Mouse (Mus musculus): ENCODE results near the gene Zfp358. TPM values are rescaled to one million over a fixed set of nuclear protein-coding genes. Genes with fewer than 3 reads are reported as not detected.

Gene Zfp358
- polyA plus RNA-seq, 1 experiment from 2014 or later: 39.0 TPM

DNA sequence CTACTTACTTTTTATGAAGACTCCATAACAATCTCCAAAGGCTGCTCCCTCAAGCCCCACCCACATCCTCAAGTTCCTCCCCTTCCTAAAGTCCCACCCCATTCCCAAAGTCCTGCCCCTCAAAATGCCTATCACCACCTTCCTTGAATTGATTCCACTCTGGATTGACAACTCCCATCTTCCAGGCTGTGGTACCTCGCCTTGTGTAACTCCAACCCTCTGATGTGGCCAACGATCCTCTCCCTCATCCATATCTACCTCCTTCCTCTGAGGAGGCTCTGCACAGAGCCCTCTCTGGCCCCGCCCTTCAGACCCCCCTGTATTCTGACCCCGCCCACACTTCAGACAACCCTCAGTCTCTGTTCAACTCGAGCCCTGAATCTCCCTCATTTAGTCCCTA is 7.7 kb upstream of the Zfp358 start:
- H3K4me3 ChIP-seq (ENCODE audit: low read depth, low read length): no peak overlapping the region
- 27% methylated on average over 5 of the region's 5 CpGs for WGBS
- no peak overlapping the region for H3K9ac ChIP-seq (ENCODE audit: low read length)
- no peaks in the 10 kb centered on the region for H3K36me3 ChIP-seq (ENCODE audit: control insufficient read depth, insufficient read depth, low read length)
- no peak for ATAC-seq (ENCODE audit: insufficient number of reproducible peaks, low FRiP score, low TSS enrichment, low read depth)
- H3K27ac ChIP-seq (replicated peaks; ENCODE audit: low read depth, low read length): no peak overlapping the region
- H3K4me2 ChIP-seq (ENCODE audit: low read depth, severe bottlenecking): no peak overlapping the region
- no peaks in the 10 kb centered on the region for H3K4me1 ChIP-seq (ENCODE audit: control insufficient read depth, insufficient read depth, low read length)
- H3K9me3 ChIP-seq (ENCODE audit: control insufficient read depth, low read length): no peaks in the 10 kb centered on the region
- H3K27me3 ChIP-seq (ENCODE audit: control insufficient read depth, insufficient read depth, low read length): no peaks in the 10 kb centered on the region
- no peak for DNase-seq (ENCODE audit: low spot score)

GRCm38 (mm10) chr8:3493845-3494208 is 889 bp downstream of the Zfp358 start:
- Histone ChIP-seq H3K9ac (ENCODE audit: low read length) (peak overlapping the region; percentile 83), H3K4me2 (ENCODE audit: low read depth, severe bottlenecking) (peak overlapping the region; percentile 65), H3K4me1 (ENCODE audit: control insufficient read depth, insufficient read depth, low read length) (no peaks in the 10 kb centered on the region), H3K36me3 (ENCODE audit: control insufficient read depth, insufficient read depth, low read length) (peaks cover 22% of the 10 kb centered on the region), H3K27me3 (ENCODE audit: control insufficient read depth, insufficient read depth, low read length) (no peaks in the 10 kb centered on the region), H3K4me3 (ENCODE audit: low read depth, low read length) (peak overlapping the region; percentile 86), H3K9me3 (ENCODE audit: control insufficient read depth, low read length) (peaks cover 8% of the 10 kb centered on the region), H3K27ac (replicated peaks; ENCODE audit: low read depth, low read length) (no peak overlapping the region)
- DNase-seq (ENCODE audit: low spot score) (no peak), ATAC-seq (ENCODE audit: insufficient number of reproducible peaks, low FRiP score, low TSS enrichment, low read depth) (no peak)
- 51% methylated on average over 6 of the region's 6 CpGs for WGBS

DNA sequence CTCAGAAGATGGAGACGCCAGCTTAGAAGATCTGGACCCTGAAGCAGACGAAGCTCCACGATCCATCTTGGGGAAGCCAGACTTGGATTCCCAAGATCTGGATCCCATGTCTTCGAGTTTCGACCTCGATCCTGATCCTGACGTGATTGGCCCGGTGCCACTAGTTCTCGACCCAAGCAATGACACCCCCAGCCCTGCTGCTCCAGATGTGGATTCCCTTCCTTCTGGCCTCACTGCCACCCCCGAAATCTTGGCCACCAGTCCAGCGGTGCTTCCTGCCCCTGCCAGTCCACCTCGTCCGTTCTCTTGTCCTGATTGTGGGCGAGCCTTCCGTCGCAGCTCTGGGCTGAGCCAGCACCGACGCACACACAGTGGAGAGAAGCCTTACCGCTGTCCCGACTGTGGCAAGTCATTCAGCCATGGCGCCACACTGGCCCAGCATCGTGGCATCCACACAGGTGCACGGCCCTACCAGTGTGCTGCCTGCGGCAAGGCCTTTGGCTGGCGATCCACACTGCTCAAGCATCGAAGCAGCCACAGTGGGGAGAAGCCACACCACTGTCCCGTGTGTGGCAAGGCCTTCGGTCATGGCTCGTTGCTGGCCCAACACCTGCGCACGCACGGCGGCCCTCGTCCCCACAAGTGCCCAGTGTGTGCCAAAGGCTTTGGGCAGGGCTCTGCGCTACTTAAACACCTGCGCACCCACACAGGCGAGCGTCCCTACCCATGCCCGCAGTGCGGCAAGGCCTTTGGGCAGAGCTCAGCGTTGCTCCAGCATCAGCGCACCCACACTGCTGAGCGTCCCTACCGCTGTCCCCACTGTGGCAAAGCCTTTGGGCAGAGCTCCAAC is 2.9 kb downstream of the Zfp358 start:
- Histone ChIP-seq H3K9me3 (ENCODE audit: control insufficient read depth, low read length) (peaks cover 8% of the 10 kb centered on the region), H3K27ac (replicated peaks; ENCODE audit: low read depth, low read length) (no peak overlapping the region), H3K4me1 (ENCODE audit: control insufficient read depth, insufficient read depth, low read length) (peaks cover under 1% of the 10 kb centered on the region; the same call in 1 of the 2 replicates), H3K27me3 (ENCODE audit: control insufficient read depth, insufficient read depth, low read length) (no peaks in the 10 kb centered on the region), H3K9ac (ENCODE audit: low read length) (no peak overlapping the region), H3K4me3 (ENCODE audit: low read depth, low read length) (no peak overlapping the region), H3K36me3 (ENCODE audit: control insufficient read depth, insufficient read depth, low read length) (peaks cover 22% of the 10 kb centered on the region), H3K4me2 (ENCODE audit: low read depth, severe bottlenecking) (no peak overlapping the region)
- ATAC-seq (ENCODE audit: insufficient number of reproducible peaks, low FRiP score, low TSS enrichment, low read depth): no peak
- DNase-seq (ENCODE audit: low spot score): no peak
- WGBS: 96% methylated on average over 44 of the region's 44 CpGs

GRCm38 (mm10) chr8:3496428-3496748 is 3.5 kb downstream of the Zfp358 start:
- Histone ChIP-seq H3K4me1 (ENCODE audit: control insufficient read depth, insufficient read depth, low read length) (peaks cover 6% of the 10 kb centered on the region; the same call in 1 of the 2 replicates), H3K36me3 (ENCODE audit: control insufficient read depth, insufficient read depth, low read length) (peaks cover 22% of the 10 kb centered on the region), H3K4me3 (ENCODE audit: low read depth, low read length) (no peak overlapping the region), H3K27me3 (ENCODE audit: control insufficient read depth, insufficient read depth, low read length) (no peaks in the 10 kb centered on the region), H3K27ac (replicated peaks; ENCODE audit: low read depth, low read length) (no peak overlapping the region), H3K4me2 (ENCODE audit: low read depth, severe bottlenecking) (no peak overlapping the region), H3K9ac (ENCODE audit: low read length) (no peak overlapping the region), H3K9me3 (ENCODE audit: control insufficient read depth, low read length) (peaks cover 8% of the 10 kb centered on the region)
- DNase-seq (ENCODE audit: low spot score) (no peak), ATAC-seq (ENCODE audit: insufficient number of reproducible peaks, low FRiP score, low TSS enrichment, low read depth) (no peak)
- WGBS: 91% methylated on average over 15 of the region's 15 CpGs

- Histone ChIP-seq H3K36me3 (ENCODE audit: control insufficient read depth, insufficient read depth, low read length) (peaks cover 22% of the 10 kb centered on the region), H3K4me3 (ENCODE audit: low read depth, low read length) (no peak overlapping the region), H3K9me3 (ENCODE audit: control insufficient read depth, low read length) (peaks cover 8% of the 10 kb centered on the region), H3K27me3 (ENCODE audit: control insufficient read depth, insufficient read depth, low read length) (no peaks in the 10 kb centered on the region), H3K27ac (replicated peaks; ENCODE audit: low read depth, low read length) (no peak overlapping the region), H3K4me1 (ENCODE audit: control insufficient read depth, insufficient read depth, low read length) (peaks cover 6% of the 10 kb centered on the region; the same call in 1 of the 2 replicates), H3K9ac (ENCODE audit: low read length) (no peak overlapping the region), H3K4me2 (ENCODE audit: low read depth, severe bottlenecking) (no peak overlapping the region)
- WGBS: 84% methylated on average over 3 of the region's 3 CpGs
- DNase-seq (ENCODE audit: low spot score) (no peak), ATAC-seq (ENCODE audit: insufficient number of reproducible peaks, low FRiP score, low TSS enrichment, low read depth) (no peak)
Measured at GRCm38 (mm10) chr8:3498583-3498982, 5.6 kb downstream of the Zfp358 start.

DNA sequence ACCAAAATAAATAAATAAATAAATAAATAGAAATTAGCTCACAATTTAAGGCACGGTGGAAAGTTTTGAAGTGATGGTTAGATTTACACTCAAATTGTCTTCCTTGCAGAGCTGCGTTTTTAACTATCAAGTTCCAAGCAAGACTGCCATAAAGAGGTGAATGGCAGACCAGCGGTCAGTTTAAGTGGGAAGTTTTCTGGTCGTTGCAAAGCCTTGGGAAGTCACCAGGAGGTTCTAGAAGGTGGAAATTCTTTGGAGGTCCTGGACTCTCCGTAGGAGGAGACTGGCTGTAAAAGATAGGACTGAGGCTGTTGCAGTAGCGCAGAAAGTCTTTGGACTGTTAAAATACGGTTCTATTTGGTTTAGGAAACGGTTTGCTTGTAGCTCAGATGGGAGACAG is 6.8 kb downstream of the Zfp358 start:
- H3K9me3 ChIP-seq (ENCODE audit: control insufficient read depth, low read length): peaks cover 8% of the 10 kb centered on the region
- H3K27me3 ChIP-seq (ENCODE audit: control insufficient read depth, insufficient read depth, low read length): no peaks in the 10 kb centered on the region
- H3K27ac ChIP-seq (replicated peaks; ENCODE audit: low read depth, low read length): peak overlapping the region; percentile 87
- H3K9ac ChIP-seq (ENCODE audit: low read length): peak overlapping the region; percentile 76
- peak; percentile 4; the same call in 1 of the 2 replicates for ATAC-seq (ENCODE audit: insufficient number of reproducible peaks, low FRiP score, low TSS enrichment, low read depth)
- H3K4me2 ChIP-seq (ENCODE audit: low read depth, severe bottlenecking): peak overlapping the region; percentile 75
- H3K4me3 ChIP-seq (ENCODE audit: low read depth, low read length): peak overlapping the region; percentile 74
- 5% methylated on average over 8 of the region's 8 CpGs for WGBS
- no peak for DNase-seq (ENCODE audit: low spot score)
- H3K4me1 ChIP-seq (ENCODE audit: control insufficient read depth, insufficient read depth, low read length): peaks cover 6% of the 10 kb centered on the region; the same call in 1 of the 2 replicates
- H3K36me3 ChIP-seq (ENCODE audit: control insufficient read depth, insufficient read depth, low read length): peaks cover 22% of the 10 kb centered on the region

GRCm38 (mm10) chr8:3500235-3501090 is 7.5 kb downstream of the Zfp358 start, which contains the start of gene Mcoln1:
Gene Mcoln1 (plus strand): TSS chr8:3500457.
- Histone ChIP-seq H3K9me3 (ENCODE audit: control insufficient read depth, low read length) (peaks cover 8% of the 10 kb centered on the region), H3K4me1 (ENCODE audit: control insufficient read depth, insufficient read depth, low read length) (peaks cover 6% of the 10 kb centered on the region; the same call in 1 of the 2 replicates), H3K4me3 (ENCODE audit: low read depth, low read length) (peak within 1 kb of the TSS; percentile 74), H3K36me3 (ENCODE audit: control insufficient read depth, insufficient read depth, low read length) (peaks cover 18% of the 10 kb centered on the region), H3K27ac (replicated peaks; ENCODE audit: low read depth, low read length) (peak within 1 kb of the TSS; percentile 87), H3K4me2 (ENCODE audit: low read depth, severe bottlenecking) (peak within 1 kb of the TSS; percentile 75), H3K27me3 (ENCODE audit: control insufficient read depth, insufficient read depth, low read length) (no peaks in the 10 kb centered on the region), H3K9ac (ENCODE audit: low read length) (peak within 1 kb of the TSS; percentile 76)
- WGBS: under 1% methylated on average over 66 of the region's 70 CpGs
- peak; percentile 87 for ATAC-seq (ENCODE audit: insufficient number of reproducible peaks, low FRiP score, low TSS enrichment, low read depth)
- peak; percentile 99 for DNase-seq (ENCODE audit: low spot score)

DNA sequence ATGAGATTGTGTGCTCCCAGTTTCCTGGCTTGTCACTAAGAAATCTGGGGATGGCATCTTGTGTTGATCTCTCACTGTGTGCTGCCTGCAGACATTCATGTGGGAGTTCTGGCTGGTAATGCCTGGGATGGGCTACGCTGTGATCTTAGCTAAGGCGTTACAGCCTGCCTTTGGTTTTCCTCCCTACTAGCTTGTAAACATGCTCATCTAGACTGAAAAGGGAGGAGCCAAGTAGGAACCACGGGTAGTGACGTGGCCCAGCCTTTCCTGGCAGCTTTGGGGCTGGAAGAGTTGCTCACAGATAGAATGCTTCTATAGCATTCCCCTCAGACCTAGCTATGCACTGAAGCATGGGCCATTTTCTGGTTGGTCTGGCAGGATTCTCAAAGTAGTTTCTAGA is 9.3 kb downstream of the Zfp358 start:
- H3K9me3 ChIP-seq (ENCODE audit: control insufficient read depth, low read length): no peaks in the 10 kb centered on the region
- no peaks in the 10 kb centered on the region for H3K27me3 ChIP-seq (ENCODE audit: control insufficient read depth, insufficient read depth, low read length)
- peaks cover 6% of the 10 kb centered on the region; the same call in 1 of the 2 replicates for H3K4me1 ChIP-seq (ENCODE audit: control insufficient read depth, insufficient read depth, low read length)
- WGBS: 68% methylated on average over 4 of the region's 4 CpGs
- no peak overlapping the region for H3K27ac ChIP-seq (replicated peaks; ENCODE audit: low read depth, low read length)
- no peak overlapping the region for H3K4me3 ChIP-seq (ENCODE audit: low read depth, low read length)
- ATAC-seq (ENCODE audit: insufficient number of reproducible peaks, low FRiP score, low TSS enrichment, low read depth) (no peak), DNase-seq (ENCODE audit: low spot score) (no peak)
- no peak overlapping the region for H3K9ac ChIP-seq (ENCODE audit: low read length)
- peaks cover under 1% of the 10 kb centered on the region; the same call in 1 of the 2 replicates for H3K36me3 ChIP-seq (ENCODE audit: control insufficient read depth, insufficient read depth, low read length)
- H3K4me2 ChIP-seq (ENCODE audit: low read depth, severe bottlenecking): no peak overlapping the region
